Mouse (Mus musculus) inflammation-experienced regulatory T-cells, adult 6 months (primary cell): ENCODE measurements around the gene Zkscan7. TPM values are rescaled to one million over a fixed set of nuclear protein-coding genes. Genes with fewer than 3 reads are reported as not detected.
"Not testable (repeated sequence)": the region's sequence is repeated elsewhere in the genome, so short reads cannot be mapped to it uniquely, and the experiment has no call there.

Experiments used
- ATAC-seq: one replicate; pipeline ENCODE4 v1.8.0; 2017
- polyA plus RNA-seq, 3 experiments: library from polyadenylated mRNA; unstranded; fragments of 100-300 nt; shearing (Covaris generic); gene quantifications; one replicate each; pipeline ENCODE4 v1.2.1; 2017

Zkscan7 gene
- polyA plus RNA-seq, result 1 to 10 TPM; 2.7 to 8.7 (median 2.9) TPM

GRCm38 (mm10) chr9:122885385-122885784, at the start of gene Zkscan7:
Zkscan7 (plus strand) TSS chr9:122885685.
- no peak for ATAC-seq

- ATAC-seq, result no peak
Measured at GRCm38 (mm10) chr9:122836126-122836525, 49.4 kb upstream of the Zkscan7 start.

DNA sequence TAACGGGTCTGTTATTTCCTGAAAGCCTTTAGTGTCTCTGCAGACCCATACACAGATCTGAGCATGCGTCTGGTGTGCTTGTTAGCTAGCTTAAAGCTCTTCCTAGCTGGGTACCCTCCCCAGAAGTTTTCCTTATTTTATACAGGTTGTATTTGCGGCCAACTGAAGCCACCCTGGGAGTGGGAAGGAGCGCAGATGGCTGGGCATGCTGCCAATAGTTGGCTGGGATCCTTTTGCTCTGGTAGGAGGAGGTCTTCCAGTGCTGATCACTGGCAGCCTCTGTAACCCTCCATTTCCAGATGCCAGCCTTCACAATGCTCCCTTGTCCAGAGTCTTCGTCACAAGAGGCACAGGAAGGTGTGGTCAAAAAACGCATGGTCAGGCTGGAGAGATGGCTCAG, 48.7 kb upstream of the Zkscan7 start:
- ATAC-seq, result no peak

DNA sequence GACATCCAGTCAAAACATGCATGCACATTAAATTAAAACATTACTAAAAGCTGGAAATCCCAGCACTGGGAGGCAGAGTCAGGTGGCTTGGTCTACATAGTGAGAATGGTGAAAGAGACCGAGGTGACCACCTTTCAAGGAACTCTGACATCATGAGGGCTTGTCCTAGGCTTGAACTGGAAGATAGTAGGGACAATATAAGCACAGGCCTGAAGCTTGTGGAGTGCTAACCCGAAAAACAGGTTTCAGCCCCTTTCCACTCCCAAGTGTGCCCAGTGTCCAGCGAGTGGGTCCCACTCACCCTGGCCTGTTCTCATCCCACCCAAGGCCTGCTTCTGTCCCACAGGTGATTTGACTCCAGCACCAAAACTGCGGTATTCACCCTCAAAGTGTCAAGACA, 48.3 kb upstream of the Zkscan7 start:
- no peak for ATAC-seq

- ATAC-seq, result no peak
Measured at GRCm38 (mm10) chr9:122837680-122838079, 47.8 kb upstream of the Zkscan7 start.

GRCm38 (mm10) chr9:122843760-122844159, 41.7 kb upstream of the Zkscan7 start, which contains the start of gene Gm35549:
Gm35549 (minus strand) TSS chr9:122844035.
- ATAC-seq, result no peak

GRCm38 (mm10) chr9:122845621-122846020, 39.9 kb upstream of the Zkscan7 start:
- no peak for ATAC-seq

GRCm38 (mm10) chr9:122846156-122846555, 39.3 kb upstream of the Zkscan7 start:
- no peak for ATAC-seq

- not testable (repeated sequence) for ATAC-seq
Measured at GRCm38 (mm10) chr9:122847811-122848311, 37.6 kb upstream of the Zkscan7 start.

DNA sequence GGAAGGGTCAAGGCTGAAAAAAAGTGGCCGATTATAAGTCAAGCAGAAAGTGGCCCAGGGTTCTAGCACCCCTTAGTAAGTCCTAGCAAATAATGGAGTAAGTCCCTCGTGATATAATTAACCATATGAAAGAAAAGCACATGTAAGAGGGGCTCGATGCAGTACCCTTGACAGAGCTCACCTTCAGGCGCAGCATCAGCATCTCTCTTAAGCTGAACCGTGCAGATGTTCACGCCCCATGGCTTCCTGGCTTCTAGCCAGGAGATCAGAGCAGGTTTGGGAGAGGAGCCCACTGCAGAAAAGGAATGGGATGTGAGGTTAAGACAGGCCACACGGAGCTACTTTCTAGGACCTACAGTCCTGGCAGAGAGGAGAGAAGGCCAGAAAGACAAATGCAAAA, 31.0 kb upstream of the Zkscan7 start:
- no peak for ATAC-seq

DNA sequence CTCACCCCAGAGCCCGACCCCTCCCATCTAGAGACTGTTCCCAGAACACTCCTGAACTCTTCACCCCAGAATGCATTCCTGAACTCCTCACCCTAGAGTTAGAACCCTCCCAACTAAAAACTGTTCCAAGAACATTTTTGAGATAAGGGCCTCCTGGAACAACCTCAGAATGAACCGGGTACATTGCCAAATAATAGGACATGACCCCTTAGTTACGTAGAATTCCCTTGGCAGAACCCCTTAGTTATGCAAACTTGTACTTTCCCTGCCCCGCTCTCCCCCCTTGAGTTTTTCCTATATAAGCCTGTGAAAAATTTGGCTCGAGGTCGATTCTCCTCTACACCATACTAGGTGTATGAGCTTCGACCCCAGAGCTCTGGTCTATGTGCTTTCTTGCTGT, 30.3 kb upstream of the Zkscan7 start:
- not testable (repeated sequence) for ATAC-seq

GRCm38 (mm10) chr9:122855617-122856016, 29.9 kb upstream of the Zkscan7 start:
- ATAC-seq, result no peak

DNA sequence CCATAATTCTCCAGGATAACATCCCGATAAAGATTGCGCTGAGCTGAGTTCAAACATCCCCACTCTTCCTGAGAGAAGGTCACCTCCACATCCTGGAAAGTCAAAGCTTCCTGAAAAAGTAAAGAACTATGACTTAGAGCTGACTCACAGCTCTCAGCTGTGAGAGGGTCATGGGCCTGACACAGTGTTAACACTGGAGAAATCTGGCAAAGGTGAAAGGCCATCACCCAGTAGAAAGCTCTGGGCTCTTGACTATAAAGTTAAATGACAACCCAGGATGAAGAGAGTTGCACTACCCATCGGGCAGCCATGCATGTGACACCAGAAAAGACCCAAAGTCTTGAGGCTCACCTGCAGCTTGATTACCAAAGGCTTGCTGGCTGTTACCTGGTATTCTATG, 28.8 kb upstream of the Zkscan7 start:
- no peak for ATAC-seq

DNA sequence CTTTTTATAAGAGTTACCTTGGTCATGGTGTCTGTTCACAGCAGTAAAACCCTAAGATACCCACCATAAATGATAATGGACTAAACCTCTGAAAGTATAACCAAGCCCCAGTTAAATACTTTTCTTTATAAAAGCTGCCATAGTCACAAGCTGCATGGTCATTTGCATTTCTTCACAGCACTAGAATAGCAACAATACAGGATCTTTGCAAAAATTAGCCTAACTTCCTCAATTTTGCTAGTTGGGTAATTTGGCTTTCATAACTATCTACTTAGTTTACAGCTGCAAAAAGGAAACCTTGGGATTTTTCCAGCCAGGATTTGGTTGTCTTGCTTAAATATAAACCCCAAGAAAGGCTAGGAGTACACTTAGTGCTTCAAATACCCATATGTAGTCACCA, 24.7 kb upstream of the Zkscan7 start:
- no peak for ATAC-seq

GRCm38 (mm10) chr9:122863731-122864130, 21.8 kb upstream of the Zkscan7 start:
- no peak for ATAC-seq

DNA sequence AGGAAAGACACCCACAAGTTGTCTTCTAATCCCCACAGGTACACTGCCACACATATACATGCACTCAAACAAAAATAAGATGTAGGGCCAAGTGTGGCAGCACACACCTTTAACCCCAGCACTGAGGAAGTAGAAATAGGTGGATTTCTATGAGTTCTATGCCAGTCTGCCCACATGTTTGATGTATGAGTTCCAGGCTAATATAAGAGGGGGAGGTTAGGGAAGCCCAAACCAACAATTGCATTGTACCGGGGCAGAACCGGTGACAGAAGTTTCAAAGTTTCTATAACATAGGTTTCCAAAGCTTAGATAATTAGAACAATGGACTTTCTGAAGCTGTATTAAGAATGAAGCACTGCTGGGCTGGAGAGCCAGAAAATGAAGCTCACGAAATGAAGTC, 20.6 kb upstream of the Zkscan7 start:
- no peak for ATAC-seq

DNA sequence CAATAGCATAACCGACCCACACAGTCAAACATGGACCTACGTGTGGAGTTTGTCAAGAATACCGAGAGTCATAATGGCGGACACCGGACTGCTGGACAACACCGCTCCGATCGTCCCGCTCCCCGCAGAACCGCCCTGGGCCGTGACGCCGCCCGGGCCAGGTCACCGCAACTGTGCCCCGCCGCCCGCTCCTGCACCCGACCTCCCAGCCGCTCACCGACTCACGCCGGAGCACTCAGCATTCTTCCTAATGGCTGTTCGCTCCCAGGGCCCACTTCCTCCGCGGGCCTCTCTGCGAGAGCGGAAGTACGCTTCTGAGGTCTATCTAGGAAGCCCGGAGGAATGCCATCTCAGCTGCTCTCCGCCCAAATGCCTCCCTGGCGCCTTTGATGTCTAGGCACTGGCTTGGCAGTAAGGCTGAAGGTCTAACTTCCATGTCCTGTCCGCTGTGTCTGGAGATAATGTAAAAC, 19.8 kb upstream of the Zkscan7 start, which contains the start of gene Zfp445:
Gene Zfp445 (minus strand): TSS at position 310 of the 470 bp plus-strand sequence.
- peak; percentile 98 for ATAC-seq

- ATAC-seq, result peak; percentile 15
Measured at GRCm38 (mm10) chr9:122866192-122866591, 19.3 kb upstream of the Zkscan7 start.

DNA sequence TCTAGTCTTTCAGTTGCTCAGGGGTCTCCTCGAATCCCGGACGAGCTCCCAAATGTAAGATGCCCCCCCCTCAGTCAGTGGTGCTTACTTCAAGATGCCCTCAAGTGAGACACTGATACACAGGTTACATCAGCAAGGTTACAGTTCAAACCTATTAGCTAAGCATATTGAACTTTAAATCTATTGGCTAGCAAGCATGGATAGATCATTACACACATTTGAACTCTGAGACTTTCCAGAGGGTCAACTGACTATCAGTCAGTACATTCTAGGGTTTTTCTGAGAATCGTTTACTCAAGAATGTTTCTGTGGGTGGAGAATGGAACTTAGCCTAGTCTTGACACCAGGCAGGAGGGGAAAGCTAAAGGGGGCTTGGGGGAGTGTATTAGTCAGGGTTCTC, 12.9 kb upstream of the Zkscan7 start:
- ATAC-seq, result no peak

GRCm38 (mm10) chr9:122874653-122875052, 10.8 kb upstream of the Zkscan7 start:
- no peak for ATAC-seq

- ATAC-seq, result peak; percentile 32
Measured at GRCm38 (mm10) chr9:122875145-122875544, 10.3 kb upstream of the Zkscan7 start.

DNA sequence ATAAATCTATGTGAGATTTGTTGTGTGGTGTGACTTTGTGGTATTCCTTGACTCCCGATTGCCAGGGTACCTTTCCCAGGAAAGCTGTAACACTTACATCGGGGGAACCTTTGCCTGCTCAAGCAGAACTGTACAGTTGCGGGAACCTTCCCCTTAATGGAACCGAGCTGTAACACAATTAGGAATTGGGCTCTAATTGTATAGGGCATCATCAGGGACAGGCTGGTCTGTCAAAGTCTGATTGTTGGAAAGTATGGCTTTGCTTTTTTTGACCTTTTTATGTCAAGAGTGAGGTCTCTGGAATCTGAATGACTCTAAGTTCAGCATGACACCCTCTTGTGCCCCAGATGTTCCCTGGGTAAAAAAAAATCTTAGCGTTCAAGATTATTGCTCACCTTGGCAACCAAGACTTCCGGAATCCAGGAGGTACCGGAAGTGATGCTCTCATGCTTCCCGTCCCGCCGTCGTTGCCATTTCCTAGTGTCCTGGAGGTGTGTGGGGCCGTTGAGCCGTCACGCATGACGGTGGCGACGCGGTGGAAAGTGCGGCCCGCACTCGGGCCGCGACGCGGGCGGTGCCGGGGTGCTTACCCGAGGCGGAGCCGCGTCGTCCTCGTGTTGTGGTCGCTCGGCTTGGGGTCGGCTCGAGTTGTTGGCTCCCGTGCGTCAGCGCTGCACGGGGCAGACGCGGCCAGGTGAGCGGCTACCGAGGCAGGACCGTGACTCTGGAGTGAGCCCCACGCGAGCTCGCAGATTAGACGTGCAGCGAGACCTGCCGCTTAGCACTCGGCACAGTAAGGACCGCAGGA, 1.1 kb downstream of the Zkscan7 start:
- ATAC-seq, result peak; percentile 98

DNA sequence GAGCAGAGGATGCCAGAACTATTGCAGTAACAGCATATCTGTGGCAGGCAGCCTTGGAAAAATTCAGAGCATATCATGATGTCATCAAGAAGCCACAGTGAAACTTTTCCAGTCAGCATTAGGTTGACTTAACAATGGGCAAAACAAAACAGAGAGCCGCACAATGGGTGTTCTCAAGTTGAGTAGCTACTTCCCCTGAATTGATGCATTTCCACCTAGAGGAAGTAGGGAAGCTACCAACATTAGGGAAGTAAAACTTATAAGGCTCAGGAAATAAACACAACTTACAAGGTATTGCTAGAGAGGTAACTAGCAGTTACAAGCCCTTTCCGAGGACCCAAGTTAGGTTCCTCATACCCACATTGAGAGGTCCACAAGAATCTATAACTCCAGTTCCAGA, 15.6 kb downstream of the Zkscan7 start:
- no peak for ATAC-seq
